Comparison of ENCODE assay signal across 9 mouse cellular contexts in the genomic region with DNA sequence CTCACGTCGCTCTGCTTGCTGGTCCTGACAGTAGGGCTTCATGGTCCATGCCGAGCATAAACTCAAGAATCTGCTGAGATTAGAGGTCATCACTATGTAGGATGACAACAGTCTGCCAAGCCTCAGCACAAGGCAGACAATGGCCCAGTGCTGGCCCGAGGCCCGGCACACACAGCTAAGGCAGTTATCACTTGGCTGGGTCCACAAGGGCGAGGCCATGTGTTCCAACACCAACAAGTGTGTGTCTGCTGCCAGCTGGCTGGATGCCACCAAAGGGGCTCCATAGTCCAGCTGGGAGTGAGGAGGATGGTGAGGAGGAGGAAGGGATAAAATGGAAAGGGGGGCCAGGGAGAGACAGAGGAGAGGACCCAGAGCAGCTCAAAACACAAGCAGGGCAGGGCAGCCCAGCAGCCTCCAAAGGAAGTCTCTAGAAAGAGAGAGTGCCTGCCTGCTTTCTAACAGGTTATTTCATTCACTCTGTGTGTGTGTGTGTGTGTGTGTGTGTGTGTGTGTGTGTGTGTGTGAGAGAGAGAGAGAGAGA. TPM values are rescaled to one million over a fixed set of nuclear protein-coding genes. Genes with fewer than 3 reads are reported as not detected.
DNase-seq lines count a peak whose midpoint lies in the region; ATAC-seq and TF ChIP-seq lines count a peak whose summit lies in the region.
"Had no signal": no experiment of that assay in that cellular context is flagged by ENCODE, and none has a peak within 500 bp of the region (broad histone marks: within the 10 kb centered on the region; RNA-seq: fewer than 3 reads in every experiment).

No protein-coding gene starts in this region.

- peaks cover 8% of the 10 kb centered on the region; the same call in 1 of the 2 replicates for H3K4me1 ChIP-seq in forebrain, postnatal 0 days (ENCODE audit: insufficient read depth)
- peaks cover 5% of the 10 kb centered on the region for H3K4me1 ChIP-seq in hindbrain, embryonic 16.5 days (ENCODE audit: control insufficient read depth, insufficient read depth, low read depth, low read length)

- no peak overlapping the region for H3K4me3 ChIP-seq in forebrain, postnatal 0 days (ENCODE audit: low read depth, low read length)
- H3K4me3 ChIP-seq in hindbrain, embryonic 16.5 days (ENCODE audit: low read length), result no peak overlapping the region

- no peaks in the 10 kb centered on the region for H3K27me3 ChIP-seq in forebrain, postnatal 0 days (ENCODE audit: insufficient read depth, low read length)
- H3K27me3 ChIP-seq in hindbrain, embryonic 16.5 days (replicated peaks; ENCODE audit: control insufficient read depth, insufficient read depth, low read length), result no peaks in the 10 kb centered on the region

- ATAC-seq in forebrain, postnatal 0 days, result peak; percentile 38; the same call in 1 of the 2 replicates
- ATAC-seq in hindbrain, embryonic 16.5 days, result peak; percentile 83

- no peak for TF ChIP-seq CTCF in forebrain, postnatal 0 days (IDR thresholded peaks at IDR 0.05; ENCODE audit: low read depth)

- no peak overlapping the region for H3K9ac ChIP-seq in forebrain, postnatal 0 days
- no peak overlapping the region for H3K9ac ChIP-seq in hindbrain, embryonic 16.5 days (ENCODE audit: low read depth, low read length)

- H3K4me2 ChIP-seq in forebrain, postnatal 0 days (ENCODE audit: low read depth), result no peak overlapping the region
- no peak overlapping the region for H3K4me2 ChIP-seq in hindbrain, embryonic 16.5 days (ENCODE audit: low read length)

- WGBS in forebrain, postnatal 0 days, result 36% methylated on average over 6 of the region's 6 CpGs
- WGBS in hindbrain, embryonic 16.5 days, result 50% methylated on average over 6 of the region's 6 CpGs

- intact Hi-C loops in left cerebral cortex, postnatal 4 days (cut with DNase I), result no loop called here
- intact Hi-C loops in left cerebral cortex, postnatal 36 days (cut with DNase I), result no loop called here

- no peaks in the 10 kb centered on the region for H3K36me3 ChIP-seq in forebrain, postnatal 0 days (ENCODE audit: insufficient read depth)
- H3K36me3 ChIP-seq in hindbrain, embryonic 16.5 days (ENCODE audit: control insufficient read depth, insufficient read depth, low read length), result no peaks in the 10 kb centered on the region

- no peaks in the 10 kb centered on the region for H3K9me3 ChIP-seq in forebrain, postnatal 0 days (ENCODE audit: low read length)
- H3K9me3 ChIP-seq in hindbrain, embryonic 16.5 days (ENCODE audit: control insufficient read depth, low read length), result 0 out of 2 replicates have a peak, but pooled peaks cover 3% of the 10 kb centered on the region

- H3K27ac ChIP-seq in forebrain, postnatal 0 days (ENCODE audit: low read depth, low read length), result no peak overlapping the region
- H3K27ac ChIP-seq in hindbrain, embryonic 16.5 days (ENCODE audit: low read depth, low read length), result no peak overlapping the region

- peak; percentile 17 for DNase-seq in adrenal gland, postnatal 14 days
- no peak for DNase-seq in adrenal gland, adult 8-10 months
- peak; percentile 96 for DNase-seq in left cerebral cortex, postnatal 4 days
- DNase-seq in left cerebral cortex, postnatal 36 days (ENCODE audit: low spot score in 2 of 2), result no peak
- peak; percentile 50 for DNase-seq in forebrain, postnatal 0 days
- DNase-seq in embryo, embryonic 11 days, result no peak
- DNase-seq in frontal cortex, postnatal 36 days (ENCODE audit: low spot score in 2 of 2), result no peak
- DNase-seq: gastrocnemius, postnatal 14 days had no signal

RNA-seq across cellular contexts. Expression of gene Rimbp2, which starts 17.9 kb away (rescaled TPM):
- 5.7 and 6.0 TPM in 2 replicates for total RNA-seq in adrenal gland, postnatal 14 days (2021)
- total RNA-seq in adrenal gland, adult 8-10 months (2022), result 10 to 100 TPM in 2 of 4 experiments, 1 to 10 TPM in 2; 5.3 to 12.5 (median 9.7) TPM
- 10 to 100 TPM; 67.1 to 68.9 TPM for total RNA-seq in left cerebral cortex, postnatal 4 days (2021)
- 100 to 1,000 TPM; 128 to 150 TPM for total RNA-seq in left cerebral cortex, postnatal 36 days (2021)
- total RNA-seq in forebrain, postnatal 0 days (2014; rRNA removed), result 18.8 and 25.6 TPM in 2 replicates
- polyA plus RNA-seq in forebrain, postnatal 0 days (2015; fragmentation: Nextera tagmentation; extraction: Ambion mirVana), result 3.9 and 4.6 TPM in 2 replicates
- 4.7 and 6.4 TPM in 2 replicates for polyA plus RNA-seq in hindbrain, embryonic 16.5 days (2015; fragmentation: Nextera tagmentation; extraction: Ambion mirVana)

Comparison
In these comparisons a context has a peak if more than half of its experiments do, and no peak if none do; other contexts are left out.
1. DNase-seq: peak in adrenal gland, postnatal 14 days (single experiment), left cerebral cortex, postnatal 4 days (single experiment) and forebrain, postnatal 0 days (single experiment); none in adrenal gland, adult 8-10 months (single experiment), left cerebral cortex, postnatal 36 days (0 of 2), embryo, embryonic 11 days (single experiment) and frontal cortex, postnatal 36 days (0 of 2).